Mouse (Mus musculus): ENCODE measurements at regions not wholly inside any gene's neighbourhood (a gene's known extent, or its start where the extent isn't known, plus 50 kb on each side); places are given as distances from the start of the nearest gene placed in this dataset.

GRCm38 (mm10) chr4:110038696-110039095 is 60.8 kb downstream of the Dmrta2 start:
- Histone ChIP-seq H3K36me3 (no peaks in the 10 kb centered on the region), H3K4me1 (replicated peaks) (no peaks in the 10 kb centered on the region), H3K9me3 (no peaks in the 10 kb centered on the region), H3K9ac (replicated peaks) (no peak overlapping the region), H3K4me3 (replicated peaks) (no peak overlapping the region), H3K27me3 (no peaks in the 10 kb centered on the region), H3K27ac (no peak overlapping the region), H3K4me2 (no peak overlapping the region)
- WGBS, result 55% methylated on average over 5 of the region's 5 CpGs
- no peak for ATAC-seq (ENCODE audit: insufficient number of reproducible peaks, insufficient read depth, low FRiP score, low TSS enrichment, low read depth)

- no peaks in the 10 kb centered on the region for H3K36me3 ChIP-seq
- H3K27me3 ChIP-seq, result no peaks in the 10 kb centered on the region; the same call in 1 of the 2 replicates
- H3K4me2 ChIP-seq, result no peak overlapping the region
- H3K9ac ChIP-seq (replicated peaks), result no peak overlapping the region
- WGBS, result 89% methylated on average over 17 of the region's 17 CpGs
- ATAC-seq (ENCODE audit: insufficient number of reproducible peaks, insufficient read depth, low FRiP score, low TSS enrichment, low read depth), result no peak
- no peaks in the 10 kb centered on the region for H3K4me1 ChIP-seq (replicated peaks)
- no peak overlapping the region for H3K27ac ChIP-seq
- no peaks in the 10 kb centered on the region for H3K9me3 ChIP-seq
- H3K4me3 ChIP-seq (replicated peaks), result no peak overlapping the region
These were observed 67.2 kb downstream of the Dmrta2 start for GRCm38 (mm10) chr4:110044851-110045618.

- WGBS, result 74% methylated on average over 12 of the region's 12 CpGs
- H3K27ac ChIP-seq, result no peak overlapping the region
These were observed 67.9 kb downstream of the Dmrta2 start for GRCm38 (mm10) chr4:110045651-110046269.

GRCm38 (mm10) chr4:110046270-110046651 is 68.4 kb downstream of the Dmrta2 start:
- Histone ChIP-seq H3K27ac (no peak overlapping the region), H3K9me3 (no peaks in the 10 kb centered on the region), H3K4me3 (replicated peaks) (no peak overlapping the region), H3K9ac (replicated peaks) (no peak overlapping the region), H3K4me2 (no peak overlapping the region), H3K4me1 (replicated peaks) (peaks cover 4% of the 10 kb centered on the region), H3K36me3 (no peaks in the 10 kb centered on the region), H3K27me3 (peaks cover 3% of the 10 kb centered on the region; the same call in 1 of the 2 replicates)
- no peak for ATAC-seq (ENCODE audit: insufficient number of reproducible peaks, insufficient read depth, low FRiP score, low TSS enrichment, low read depth)
- WGBS, result 85% methylated on average over 11 of the region's 11 CpGs

More at GRCm38 (mm10) chr4:110045651-110046269, 67.9 kb downstream of the Dmrta2 start:
- Histone ChIP-seq H3K9ac (replicated peaks) (no peak overlapping the region), H3K4me3 (replicated peaks) (no peak overlapping the region), H3K27me3 (no peaks in the 10 kb centered on the region; the same call in 1 of the 2 replicates), H3K9me3 (no peaks in the 10 kb centered on the region), H3K36me3 (no peaks in the 10 kb centered on the region), H3K4me1 (replicated peaks) (peaks cover 3% of the 10 kb centered on the region), H3K4me2 (no peak overlapping the region)
- ATAC-seq (ENCODE audit: insufficient number of reproducible peaks, insufficient read depth, low FRiP score, low TSS enrichment, low read depth), result 0 out of 2 replicates have a peak, but pooled peaks have one; percentile 28

GRCm38 (mm10) chr4:110050393-110051280 is 72.8 kb downstream of the Dmrta2 start:
- peak overlapping the region; percentile 48 for H3K4me3 ChIP-seq (replicated peaks)
- WGBS, result 4% methylated on average over 40 of the region's 40 CpGs
- H3K4me1 ChIP-seq (replicated peaks), result peaks cover 4% of the 10 kb centered on the region
- ATAC-seq (ENCODE audit: insufficient number of reproducible peaks, insufficient read depth, low FRiP score, low TSS enrichment, low read depth), result peak; percentile 84
- no peaks in the 10 kb centered on the region for H3K36me3 ChIP-seq
- no peaks in the 10 kb centered on the region for H3K9me3 ChIP-seq
- H3K4me2 ChIP-seq, result peak overlapping the region; percentile 80
- H3K27me3 ChIP-seq, result peaks cover 8% of the 10 kb centered on the region; the same call in 1 of the 2 replicates
- H3K27ac ChIP-seq, result no peak overlapping the region
- H3K9ac ChIP-seq (replicated peaks), result peak overlapping the region; percentile 59

- Histone ChIP-seq H3K9ac (replicated peaks) (peak overlapping the region; percentile 59), H3K36me3 (no peaks in the 10 kb centered on the region), H3K4me1 (replicated peaks) (peaks cover 4% of the 10 kb centered on the region), H3K27me3 (peaks cover 8% of the 10 kb centered on the region; the same call in 1 of the 2 replicates), H3K9me3 (no peaks in the 10 kb centered on the region), H3K4me3 (replicated peaks) (peak overlapping the region; percentile 48), H3K4me2 (peak overlapping the region; percentile 80), H3K27ac (no peak overlapping the region)
- ATAC-seq (ENCODE audit: insufficient number of reproducible peaks, insufficient read depth, low FRiP score, low TSS enrichment, low read depth), result no peak
- 18% methylated on average over 12 of the region's 12 CpGs for WGBS
These were observed 73.4 kb downstream of the Dmrta2 start for GRCm38 (mm10) chr4:110051281-110051665.

- H3K36me3 ChIP-seq, result no peaks in the 10 kb centered on the region
- WGBS, result 57% methylated on average over 10 of the region's 10 CpGs
- H3K9me3 ChIP-seq, result no peaks in the 10 kb centered on the region
These were observed 74.0 kb downstream of the Dmrta2 start for GRCm38 (mm10) chr4:110051872-110052271.

GRCm38 (mm10) chr4:110052998-110053397 is 75.1 kb downstream of the Dmrta2 start:
- ATAC-seq (ENCODE audit: insufficient number of reproducible peaks, insufficient read depth, low FRiP score, low TSS enrichment, low read depth), result no peak
- Histone ChIP-seq H3K4me3 (replicated peaks) (no peak overlapping the region), H3K36me3 (no peaks in the 10 kb centered on the region), H3K9me3 (no peaks in the 10 kb centered on the region), H3K9ac (replicated peaks) (no peak overlapping the region), H3K4me2 (no peak overlapping the region), H3K27me3 (peaks cover 8% of the 10 kb centered on the region; the same call in 1 of the 2 replicates), H3K4me1 (replicated peaks) (peaks cover 4% of the 10 kb centered on the region), H3K27ac (no peak overlapping the region)
- WGBS, result 83% methylated on average over 4 of the region's 4 CpGs

More at GRCm38 (mm10) chr4:110051872-110052271, 74.0 kb downstream of the Dmrta2 start:
- H3K4me2 ChIP-seq, result no peak overlapping the region
- no peak overlapping the region for H3K9ac ChIP-seq (replicated peaks)
- no peak overlapping the region for H3K27ac ChIP-seq
- peaks cover 4% of the 10 kb centered on the region for H3K4me1 ChIP-seq (replicated peaks)
- no peak for ATAC-seq (ENCODE audit: insufficient number of reproducible peaks, insufficient read depth, low FRiP score, low TSS enrichment, low read depth)
- peaks cover 8% of the 10 kb centered on the region; the same call in 1 of the 2 replicates for H3K27me3 ChIP-seq
- no peak overlapping the region for H3K4me3 ChIP-seq (replicated peaks)

- H3K4me2 ChIP-seq, result no peak overlapping the region
- no peaks in the 10 kb centered on the region for H3K36me3 ChIP-seq
- H3K27me3 ChIP-seq, result no peaks in the 10 kb centered on the region
- H3K9ac ChIP-seq (replicated peaks), result no peak overlapping the region
- 80% methylated on average over 3 of the region's 3 CpGs for WGBS
- no peak overlapping the region for H3K4me3 ChIP-seq (replicated peaks)
- no peaks in the 10 kb centered on the region for H3K9me3 ChIP-seq
- no peak overlapping the region for H3K27ac ChIP-seq
- ATAC-seq (ENCODE audit: insufficient number of reproducible peaks, insufficient read depth, low FRiP score, low TSS enrichment, low read depth), result no peak
- H3K4me1 ChIP-seq (replicated peaks), result no peaks in the 10 kb centered on the region
These were observed 96.0 kb downstream of the Dmrta2 start for GRCm38 (mm10) chr4:110073836-110074235.

GRCm38 (mm10) chr4:110083371-110083770 is 105.5 kb downstream of the Dmrta2 start:
- no peaks in the 10 kb centered on the region for H3K36me3 ChIP-seq
- H3K27ac ChIP-seq, result no peak overlapping the region
- no peak overlapping the region for H3K9ac ChIP-seq (replicated peaks)
- no peaks in the 10 kb centered on the region for H3K27me3 ChIP-seq
- H3K4me3 ChIP-seq (replicated peaks), result no peak overlapping the region
- H3K4me2 ChIP-seq, result no peak overlapping the region
- H3K9me3 ChIP-seq, result no peaks in the 10 kb centered on the region
- no peak for ATAC-seq (ENCODE audit: insufficient number of reproducible peaks, insufficient read depth, low FRiP score, low TSS enrichment, low read depth)
- no peaks in the 10 kb centered on the region for H3K4me1 ChIP-seq (replicated peaks)

All from limb, embryonic 12.5 days (tissue).